Mouse (Mus musculus) MEL (cell line): Measurements from ENCODE around the gene Tead2. TPM values are rescaled to one million over a fixed set of nuclear protein-coding genes. Genes with fewer than 3 reads are reported as not detected.

ENCODE experiments used
- DNase-seq: peaks from one replicate; pipeline ENCODE4 v3.0.0; 2011; ENCODE audit warnings: low read depth, low spot score
- H3K27ac ChIP-seq: 2 replicates; pipeline ENCODE4 v1.5.1; 2012; ENCODE audit warnings: low read depth, mild to moderate bottlenecking, control low read depth, low read length, moderate library complexity; ENCODE audit not compliant: control insufficient read depth
- H3K27me3 ChIP-seq, 2 experiments: fragments of 150-350 bp in 1 of 2; sonication (generic) in 1 of 2; 2 replicates each; pipeline ENCODE4 v1.6.1; 2012; ENCODE audit warnings: low read length in 2 of 2, mild to moderate bottlenecking in 2 of 2, improper control_type of control experiment in 1 of 2, moderate library complexity in 1 of 2; ENCODE audit not compliant: insufficient read depth in 2 of 2, control insufficient read depth in 1 of 2
- H3K36me3 ChIP-seq, 2 experiments: 2 replicates each; pipeline ENCODE4 v1.6.1; 2012 to 2014; ENCODE audit warnings: low read length in 2 of 2, improper control_type of control experiment in 1 of 2, inconsistent platforms in 1 of 2, mild to moderate bottlenecking in 1 of 2; ENCODE audit not compliant: insufficient read depth in 2 of 2, control insufficient read depth in 1 of 2
- H3K4me1 ChIP-seq, 2 experiments: fragments of 150-350 bp in 1 of 2; sonication (generic) in 1 of 2; 2 replicates each; pipeline ENCODE4 v1.6.1; 2012; ENCODE audit warnings: low read length in 2 of 2, improper control_type of control experiment in 1 of 2, mild to moderate bottlenecking in 1 of 2; ENCODE audit not compliant: insufficient read depth in 2 of 2, control insufficient read depth in 1 of 2
- H3K4me3 ChIP-seq, 2 experiments: fragments of 150-350 bp in 1 of 2; sonication (generic) in 1 of 2; 2 replicates each; pipeline ENCODE4 v1.5.1; 2012; ENCODE audit warnings: low read depth in 2 of 2, low read length in 2 of 2, mild to moderate bottlenecking in 2 of 2, moderate library complexity in 2 of 2, control low read depth in 1 of 2, improper control_type of control experiment in 1 of 2; ENCODE audit not compliant: control insufficient read depth in 1 of 2, insufficient read depth in 1 of 2
- H3K79me2 ChIP-seq: 2 replicates; pipeline ENCODE4 v1.6.1; 2012; ENCODE audit warnings: mild to moderate bottlenecking, low read length, moderate library complexity; ENCODE audit not compliant: control insufficient read depth, poor library complexity, insufficient read depth
- H3K9ac ChIP-seq: 2 replicates; pipeline ENCODE4 v1.6.1; 2012; ENCODE audit warnings: low read depth, mild to moderate bottlenecking, control low read depth, low read length, moderate library complexity; ENCODE audit not compliant: control insufficient read depth, poor library complexity, severe bottlenecking
- H3K9me3 ChIP-seq: fragments of 150-350 bp; sonication (generic); replicated peaks from 2 replicates; pipeline ENCODE4 v1.6.1; 2012; ENCODE audit warnings: mild to moderate bottlenecking, low read length, improper control_type of control experiment, moderate library complexity; ENCODE audit not compliant: insufficient read depth
- BHLHE40 ChIP-seq: IDR thresholded peaks from 2 replicates; pipeline ENCODE4 v1.6.1; 2012; ENCODE audit warnings: low read depth, mild to moderate bottlenecking, inconsistent platforms, low read length, improper control_type of control experiment, borderline replicate concordance
- CHD1 ChIP-seq: IDR thresholded peaks from 2 replicates; pipeline ENCODE4 v1.6.1; 2012; ENCODE audit warnings: low read depth, mild to moderate bottlenecking, inconsistent platforms, low read length, improper control_type of control experiment
- CHD2 ChIP-seq: IDR thresholded peaks from 2 replicates; pipeline ENCODE4 v1.6.1; 2011; ENCODE audit warnings: low read length, improper control_type of control experiment
- CTCF ChIP-seq, 3 experiments: IDR thresholded peaks in 2 of 3; conservative IDR thresholded peaks in 1 of 3; 2 replicates each; pipeline ENCODE4 v1.5.1; 2011 to 2012; ENCODE audit warnings: low read length in 3 of 3, low read depth in 2 of 3, mild to moderate bottlenecking in 2 of 3, improper control_type of control experiment in 1 of 3, inconsistent platforms in 1 of 3, mixed read lengths in 1 of 3, moderate library complexity in 1 of 3; ENCODE audit not compliant: control insufficient read depth in 1 of 3, insufficient read depth in 1 of 3, poor library complexity in 1 of 3, severe bottlenecking in 1 of 3
- E2F4 ChIP-seq: IDR thresholded peaks from 2 replicates; pipeline ENCODE4 v1.6.1; 2011; ENCODE audit warnings: low read depth, low read length, improper control_type of control experiment, borderline replicate concordance
- GATA1 ChIP-seq: IDR thresholded peaks from 2 replicates; pipeline ENCODE4 v1.6.1; 2011; ENCODE audit warnings: low read depth, low read length, improper control_type of control experiment
- MAX ChIP-seq: IDR thresholded peaks from 2 replicates; pipeline ENCODE4 v1.6.1; 2011; ENCODE audit warnings: low read length, improper control_type of control experiment
- MYB ChIP-seq: IDR thresholded peaks from 2 replicates; pipeline ENCODE4 v1.6.1; 2011; ENCODE audit warnings: mild to moderate bottlenecking, low read depth, low read length, improper control_type of control experiment
- MYC ChIP-seq: IDR thresholded peaks from 2 replicates; pipeline ENCODE4 v1.6.1; 2011; ENCODE audit warnings: low read depth, mild to moderate bottlenecking, low read length, improper control_type of control experiment, moderate library complexity
- NELFE ChIP-seq: IDR thresholded peaks from 2 replicates; pipeline ENCODE4 v1.6.1; 2011; ENCODE audit warnings: low read depth, low read length, improper control_type of control experiment
- NRF1 ChIP-seq: IDR thresholded peaks from 2 replicates; pipeline ENCODE4 v1.6.1; 2014; ENCODE audit warnings: low read depth, mild to moderate bottlenecking, inconsistent platforms, low read length, improper control_type of control experiment, moderate library complexity; ENCODE audit not compliant: poor library complexity, insufficient read depth, severe bottlenecking
- POLR2A ChIP-seq, 2 experiments: IDR thresholded peaks; 2 replicates each; pipeline ENCODE4 v1.6.1; 2011 to 2012; ENCODE audit warnings: low read length in 2 of 2, mild to moderate bottlenecking in 2 of 2, control low read depth in 1 of 2, improper control_type of control experiment in 1 of 2, low read depth in 1 of 2, moderate library complexity in 1 of 2; ENCODE audit not compliant: control insufficient read depth in 1 of 2, insufficient read depth in 1 of 2, poor library complexity in 1 of 2
- POLR2AphosphoS2 ChIP-seq: IDR thresholded peaks from 2 replicates; pipeline ENCODE4 v1.6.1; 2011; ENCODE audit warnings: low read length, improper control_type of control experiment
- SIN3A ChIP-seq: IDR thresholded peaks from 2 replicates; pipeline ENCODE4 v1.6.1; 2012; ENCODE audit warnings: low read length, improper control_type of control experiment, inconsistent platforms
- SMC3 ChIP-seq: IDR thresholded peaks from 2 replicates; pipeline ENCODE4 v1.6.1; 2011; ENCODE audit warnings: low read depth, low read length, improper control_type of control experiment
- TAL1 ChIP-seq: IDR thresholded peaks from 2 replicates; pipeline ENCODE4 v1.6.1; 2012; ENCODE audit warnings: mild to moderate bottlenecking, inconsistent platforms, low read length, moderate library complexity, mixed read lengths
- TBP ChIP-seq: IDR thresholded peaks from 2 replicates; pipeline ENCODE4 v1.8.0; 2011; ENCODE audit warnings: low read depth, low read length, improper control_type of control experiment
- TCF12 ChIP-seq: IDR thresholded peaks from 2 replicates; pipeline ENCODE4 v1.6.1; 2014; ENCODE audit warnings: low read depth, mild to moderate bottlenecking, inconsistent platforms, low read length, improper control_type of control experiment, moderate library complexity
- ZC3H11A ChIP-seq: IDR thresholded peaks from 2 replicates; pipeline ENCODE4 v1.6.1; 2012; ENCODE audit warnings: low read depth, mild to moderate bottlenecking, inconsistent platforms, low read length, improper control_type of control experiment
- ZKSCAN1 ChIP-seq: IDR thresholded peaks from 2 replicates; pipeline ENCODE4 v1.6.1; 2012; ENCODE audit warnings: low read depth, mild to moderate bottlenecking, inconsistent platforms, low read length, improper control_type of control experiment, moderate library complexity
- ZMIZ1 ChIP-seq: IDR thresholded peaks from 2 replicates; pipeline ENCODE4 v1.6.1; 2012; ENCODE audit warnings: low read depth, mild to moderate bottlenecking, inconsistent platforms, low read length, improper control_type of control experiment, moderate library complexity
- polyA plus RNA-seq, 2 experiments: library from polyadenylated mRNA; stranded (reverse) in 1 of 2; unstranded in 1 of 2; fragments of >175 nt in 1 of 2; fragments of >200 nt in 1 of 2; gene quantifications; 2 replicates each; pipeline versions ENCODE4 v1.2.1 to v1.2.4; 2012; ENCODE audit warnings: low replicate concordance in 2 of 2, low read depth in 1 of 2; ENCODE audit not compliant: insufficient read length in 2 of 2, insufficient read depth in 1 of 2, missing spikeins in 1 of 2
- total RNA-seq: library from RNA; depleted of rRNA; stranded (reverse); fragments of 300-350 nt; gene quantifications from 2 replicates; pipeline ENCODE4 v1.2.3, GENCODE M21; 2012

The Tead2 gene
- total and polyA plus RNA-seq, 3 experiments, result 0.19 to 0.38 TPM; not detected in 1

DNA sequence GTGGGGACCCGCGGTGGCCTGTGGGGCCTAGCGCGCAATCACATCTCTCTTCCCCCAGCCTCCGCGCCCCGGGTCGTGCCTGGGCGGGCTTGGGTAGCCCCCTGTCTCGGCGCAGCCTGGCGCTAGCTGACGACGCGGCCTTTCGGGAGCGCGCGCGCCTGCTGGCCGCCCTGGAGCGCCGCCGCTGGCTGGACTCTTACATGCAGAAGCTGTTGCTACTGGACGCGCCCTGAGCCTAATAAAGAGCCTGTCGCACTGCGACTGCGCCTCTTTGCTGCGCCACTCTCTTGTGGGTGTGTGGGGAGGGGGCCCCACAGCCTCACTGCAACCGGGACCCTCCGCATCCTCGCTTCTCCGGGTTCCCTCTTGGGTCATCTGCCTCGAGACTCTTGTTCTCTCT lies 34.0 kb upstream of the Tead2 start:
- no peak overlapping the region; the same call in 1 of the 2 replicates for H3K9ac ChIP-seq
- no peak for DNase-seq
- H3K9me3 ChIP-seq, result no peaks in the 10 kb centered on the region
- peaks cover 0 to 5% of the 10 kb centered on the region in 2 experiments; a peak in 2 of 4 replicates for H3K4me1 ChIP-seq
- H3K27ac ChIP-seq, result no peak overlapping the region
- H3K36me3 ChIP-seq, result peaks cover 0 to 3% of the 10 kb centered on the region in 2 experiments; a peak in 2 of 4 replicates
- no peaks in the 10 kb centered on the region for H3K27me3 ChIP-seq
- TF ChIP-seq BHLHE40 (no peak), POLR2A (IDR thresholded peaks at IDR 0.05; ENCODE audit: control insufficient read depth in 1 of 2, insufficient read depth in 1 of 2, low read depth in 1 of 2, low read length in 2 of 2, poor library complexity in 1 of 2) (no peak), ZMIZ1 (no peak), ZKSCAN1 (no peak), CTCF (IDR thresholded peaks at IDR 0.05 in 2 of 3, conservative IDR thresholded peaks at IDR 0.05 in 1 of 3; ENCODE audit: control insufficient read depth in 1 of 3, insufficient read depth in 1 of 3, low read depth in 2 of 3, low read length in 3 of 3, poor library complexity in 1 of 3, severe bottlenecking in 1 of 3) (no peak), NELFE (no peak), MYC (no peak), TCF12 (no peak), CHD1 (no peak), MAX (no peak), CHD2 (no peak)
- no peaks in the 10 kb centered on the region for H3K79me2 ChIP-seq
- no peak overlapping the region for H3K4me3 ChIP-seq

DNA sequence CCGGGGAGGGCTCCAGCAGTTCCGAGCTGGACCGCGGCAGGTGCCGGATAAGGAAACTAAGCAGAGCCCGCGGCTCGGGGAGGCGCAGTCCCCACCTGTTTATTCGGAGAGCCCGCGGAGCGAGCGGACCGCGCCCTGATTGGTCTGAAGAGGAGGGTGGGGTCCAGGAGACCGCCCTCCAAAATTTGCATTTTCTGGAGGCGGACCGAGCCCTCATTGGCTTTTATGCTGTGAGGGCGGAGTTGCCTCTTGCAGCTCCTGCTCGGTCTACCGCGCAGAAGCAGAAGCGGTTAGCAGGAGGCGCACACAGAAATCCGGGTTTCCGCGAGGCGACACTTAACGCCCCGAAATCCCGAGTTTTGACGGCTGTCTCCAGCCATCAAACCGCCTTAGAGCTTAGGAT lies 33.4 kb upstream of the Tead2 start:
- Histone ChIP-seq H3K9me3 (no peaks in the 10 kb centered on the region), H3K4me1 (peaks cover 0 to 5% of the 10 kb centered on the region in 2 experiments; a peak in 2 of 4 replicates), H3K27me3 (no peaks in the 10 kb centered on the region), H3K27ac (no peak overlapping the region), H3K79me2 (no peaks in the 10 kb centered on the region), H3K4me3 (peak overlapping the region; percentile 53 to 54), H3K9ac (peak overlapping the region; percentile 74), H3K36me3 (peaks cover 0 to 3% of the 10 kb centered on the region in 2 experiments; a peak in 2 of 4 replicates)
- no peak for TF ChIP-seq GATA1
- peak; percentile 39 for TF ChIP-seq TCF12
- peak; percentile 81 for TF ChIP-seq NELFE
- TF ChIP-seq ZC3H11A, result no peak
- peak; percentile 74; the same call in 1 of the 2 replicates for TF ChIP-seq ZMIZ1
- TF ChIP-seq CTCF (IDR thresholded peaks at IDR 0.05 in 2 of 3, conservative IDR thresholded peaks at IDR 0.05 in 1 of 3; ENCODE audit: control insufficient read depth in 1 of 3, insufficient read depth in 1 of 3, low read depth in 2 of 3, low read length in 3 of 3, poor library complexity in 1 of 3, severe bottlenecking in 1 of 3), result no peak
- 0 out of 2 replicates have a peak, but pooled peaks have one; percentile 46 for TF ChIP-seq TBP
- peak; percentile 56 to 90; a peak in 2 of 4 replicates for TF ChIP-seq POLR2A (IDR thresholded peaks at IDR 0.05; ENCODE audit: control insufficient read depth in 1 of 2, insufficient read depth in 1 of 2, low read depth in 1 of 2, low read length in 2 of 2, poor library complexity in 1 of 2)
- no peak for TF ChIP-seq MYB
- TF ChIP-seq NRF1, result peak; percentile 66
- TF ChIP-seq TAL1, result no peak
- peak; percentile 69; the same call in 1 of the 2 replicates for TF ChIP-seq SIN3A
- TF ChIP-seq SMC3, result no peak
- peak; percentile 54; the same call in 1 of the 2 replicates for TF ChIP-seq POLR2AphosphoS2
- TF ChIP-seq MAX, result peak; percentile 69
- peak; percentile 62; the same call in 1 of the 2 replicates for TF ChIP-seq E2F4
- peak; percentile 97 for DNase-seq
